Mouse (Mus musculus) myocyte (in vitro differentiated cells): ENCODE measurements at regions not wholly inside any gene's neighbourhood (a gene's known extent, or its start where the extent isn't known, plus 50 kb on each side); places are given as distances from the start of the nearest gene placed in this dataset.

Experiments
- H3K27me3 ChIP-seq: one replicate; pipeline ENCODE4 v1.6.1; 2011; ENCODE audit not compliant: control insufficient read depth, insufficient read depth, insufficient read length
- H3K36me3 ChIP-seq: one replicate; pipeline ENCODE4 v1.6.1; 2011; ENCODE audit not compliant: control insufficient read depth, insufficient read depth
- H3K4me2 ChIP-seq: one replicate; pipeline ENCODE4 v1.6.1; 2011; ENCODE audit warnings: low read depth, control low read depth
- H3K4me3 ChIP-seq: one replicate; pipeline ENCODE4 v1.5.1; 2011; ENCODE audit warnings: mild to moderate bottlenecking, control low read depth, moderate library complexity
- H3K79me2 ChIP-seq: one replicate; pipeline ENCODE4 v1.6.1; 2011; ENCODE audit not compliant: control insufficient read depth, insufficient read depth
- H3ac ChIP-seq: one replicate; pipeline ENCODE4 v1.6.1; 2011; ENCODE audit not compliant: control insufficient read depth, insufficient read length
- CEBPB ChIP-seq: IDR thresholded peaks from 2 replicates; pipeline ENCODE4 v1.6.1; 2011; ENCODE audit warnings: mild to moderate bottlenecking, moderate library complexity; ENCODE audit not compliant: poor library complexity, insufficient read depth, severe bottlenecking
- E2F4 ChIP-seq: IDR thresholded peaks from one replicate; pipeline ENCODE4 v1.6.1; 2011; ENCODE audit warnings: mild to moderate bottlenecking, control low read depth, moderate library complexity; ENCODE audit not compliant: insufficient read depth
- MAX ChIP-seq: IDR thresholded peaks from one replicate; pipeline ENCODE4 v1.6.1; 2011; ENCODE audit warnings: low read depth, mild to moderate bottlenecking, control low read depth
- MYOD1 ChIP-seq, 3 experiments: IDR thresholded peaks; one replicate each; pipeline ENCODE4 v1.6.1; 2011; ENCODE audit warnings: control low read depth in 2 of 3, low read depth in 2 of 3, mild to moderate bottlenecking in 2 of 3, moderate library complexity in 1 of 3; ENCODE audit not compliant: insufficient read length in 2 of 3, control insufficient read depth in 1 of 3
- MYOG ChIP-seq, 3 experiments: IDR thresholded peaks; one replicate each; pipeline ENCODE4 v1.6.1; 2011; ENCODE audit warnings: control low read depth in 2 of 3, low read depth in 2 of 3, mild to moderate bottlenecking in 2 of 3; ENCODE audit not compliant: insufficient read length in 2 of 3, control insufficient read depth in 1 of 3, insufficient read depth in 1 of 3
- POLR2A ChIP-seq: IDR thresholded peaks from one replicate; pipeline ENCODE4 v1.6.1; 2011; ENCODE audit warnings: low read depth, mild to moderate bottlenecking, control low read depth, moderate library complexity; ENCODE audit not compliant: insufficient read length
- POLR2AphosphoS2 ChIP-seq: IDR thresholded peaks from one replicate; pipeline ENCODE4 v1.6.1; 2011; ENCODE audit warnings: low read depth, control low read depth; ENCODE audit not compliant: insufficient read length
- REST ChIP-seq: IDR thresholded peaks from one replicate; pipeline ENCODE4 v1.6.1; 2011; ENCODE audit warnings: mild to moderate bottlenecking, control low read depth, moderate library complexity; ENCODE audit not compliant: insufficient read depth, insufficient read length
- SRF ChIP-seq: IDR thresholded peaks from one replicate; pipeline ENCODE4 v1.6.1; 2011; ENCODE audit warnings: low read depth; ENCODE audit not compliant: control insufficient read depth, insufficient read length
- TCF12 ChIP-seq: IDR thresholded peaks from one replicate; pipeline ENCODE4 v1.6.1; 2011; ENCODE audit warnings: mild to moderate bottlenecking, control low read depth; ENCODE audit not compliant: poor library complexity, insufficient read depth, severe bottlenecking
- TCF3 ChIP-seq: IDR thresholded peaks from one replicate; pipeline ENCODE4 v1.6.1; 2011; ENCODE audit warnings: low read depth, control low read depth; ENCODE audit not compliant: insufficient read length
- USF1 ChIP-seq: IDR thresholded peaks from one replicate; pipeline ENCODE4 v1.6.1; 2011; ENCODE audit warnings: low read depth, mild to moderate bottlenecking, control low read depth, moderate library complexity

GRCm38 (mm10) chr10:97925568-97925967 lies 199.0 kb upstream of the C030005K15Rik start:
- Histone ChIP-seq H3K36me3 (no peaks in the 10 kb centered on the region), H3K27me3 (no peaks in the 10 kb centered on the region), H3K4me2 (no peak overlapping the region), H3ac (no peak overlapping the region), H3K79me2 (no peaks in the 10 kb centered on the region), H3K4me3 (no peak overlapping the region)
- TF ChIP-seq SRF (no peak), TCF3 (no peak), E2F4 (no peak), USF1 (no peak), TCF12 (no peak), POLR2AphosphoS2 (no peak), MYOG (IDR thresholded peaks at IDR 0.05; ENCODE audit: control insufficient read depth in 1 of 3, insufficient read depth in 1 of 3, insufficient read length in 2 of 3, low read depth in 2 of 3) (no peak), POLR2A (no peak), MYOD1 (IDR thresholded peaks at IDR 0.05; ENCODE audit: control insufficient read depth in 1 of 3, insufficient read length in 2 of 3, low read depth in 2 of 3) (no peak), CEBPB (no peak), MAX (no peak)

GRCm38 (mm10) chr10:97940345-97940744 lies 213.8 kb upstream of the C030005K15Rik start:
- Histone ChIP-seq H3K79me2 (no peaks in the 10 kb centered on the region), H3K4me2 (no peak overlapping the region), H3K36me3 (no peaks in the 10 kb centered on the region), H3K4me3 (no peak overlapping the region), H3ac (no peak overlapping the region), H3K27me3 (no peaks in the 10 kb centered on the region)
- TF ChIP-seq MAX (no peak), MYOD1 (IDR thresholded peaks at IDR 0.05; ENCODE audit: control insufficient read depth in 1 of 3, insufficient read length in 2 of 3, low read depth in 2 of 3) (no peak), USF1 (no peak), REST (no peak), POLR2AphosphoS2 (no peak), TCF12 (no peak), TCF3 (no peak), SRF (no peak), POLR2A (no peak), MYOG (IDR thresholded peaks at IDR 0.05; ENCODE audit: control insufficient read depth in 1 of 3, insufficient read depth in 1 of 3, insufficient read length in 2 of 3, low read depth in 2 of 3) (no peak), E2F4 (no peak), CEBPB (no peak)

GRCm38 (mm10) chr10:97965881-97966280 lies 239.3 kb upstream of the C030005K15Rik start:
- Histone ChIP-seq H3ac (no peak overlapping the region), H3K36me3 (no peaks in the 10 kb centered on the region), H3K79me2 (no peaks in the 10 kb centered on the region), H3K4me2 (no peak overlapping the region), H3K4me3 (no peak overlapping the region), H3K27me3 (no peaks in the 10 kb centered on the region)
- no peak for TF ChIP-seq TCF3
- TF ChIP-seq MYOD1 (IDR thresholded peaks at IDR 0.05; ENCODE audit: control insufficient read depth in 1 of 3, insufficient read length in 2 of 3, low read depth in 2 of 3), result no peak
- TF ChIP-seq REST, result no peak
- no peak for TF ChIP-seq SRF
- TF ChIP-seq TCF12, result no peak
- no peak for TF ChIP-seq MYOG (IDR thresholded peaks at IDR 0.05; ENCODE audit: control insufficient read depth in 1 of 3, insufficient read depth in 1 of 3, insufficient read length in 2 of 3, low read depth in 2 of 3)
- no peak for TF ChIP-seq E2F4
- TF ChIP-seq CEBPB, result no peak
- no peak for TF ChIP-seq USF1
- no peak for TF ChIP-seq POLR2A
- TF ChIP-seq MAX, result no peak
- no peak for TF ChIP-seq POLR2AphosphoS2

- no peaks in the 10 kb centered on the region for H3K79me2 ChIP-seq
- H3K36me3 ChIP-seq, result no peaks in the 10 kb centered on the region
- H3K27me3 ChIP-seq, result no peaks in the 10 kb centered on the region
- no peak overlapping the region for H3K4me3 ChIP-seq
- TF ChIP-seq REST (no peak), USF1 (no peak), SRF (no peak), POLR2AphosphoS2 (no peak), TCF3 (no peak), E2F4 (no peak), MYOG (IDR thresholded peaks at IDR 0.05; ENCODE audit: control insufficient read depth in 1 of 3, insufficient read depth in 1 of 3, insufficient read length in 2 of 3, low read depth in 2 of 3) (no peak), POLR2A (no peak), TCF12 (no peak), CEBPB (no peak), MYOD1 (IDR thresholded peaks at IDR 0.05; ENCODE audit: control insufficient read depth in 1 of 3, insufficient read length in 2 of 3, low read depth in 2 of 3) (no peak), MAX (no peak)
- H3ac ChIP-seq, result no peak overlapping the region
- no peak overlapping the region for H3K4me2 ChIP-seq
These were observed 240.4 kb upstream of the C030005K15Rik start for GRCm38 (mm10) chr10:97966931-97967330.
